Mouse (Mus musculus) brain, embryonic 14.5 days (tissue): ENCODE results near the gene Gh.

ENCODE experiments used
- CTCF ChIP-seq: fragments of 200-500 bp; IDR thresholded peaks from 2 replicates; pipeline ENCODE4 v1.5.1; 2012; ENCODE audit warnings: inconsistent platforms, mild to moderate bottlenecking, moderate library complexity, borderline replicate concordance; ENCODE audit not compliant: insufficient read depth, insufficient read length; ENCODE audit errors: extremely low read depth
- POLR2A ChIP-seq: fragments of 200-500 bp; IDR thresholded peaks from 2 replicates; pipeline ENCODE4 v1.6.1; 2012; ENCODE audit warnings: mild to moderate bottlenecking, inconsistent platforms, borderline replicate concordance; ENCODE audit not compliant: poor library complexity, insufficient read depth, insufficient read length, severe bottlenecking; ENCODE audit errors: extremely low read depth

DNA sequence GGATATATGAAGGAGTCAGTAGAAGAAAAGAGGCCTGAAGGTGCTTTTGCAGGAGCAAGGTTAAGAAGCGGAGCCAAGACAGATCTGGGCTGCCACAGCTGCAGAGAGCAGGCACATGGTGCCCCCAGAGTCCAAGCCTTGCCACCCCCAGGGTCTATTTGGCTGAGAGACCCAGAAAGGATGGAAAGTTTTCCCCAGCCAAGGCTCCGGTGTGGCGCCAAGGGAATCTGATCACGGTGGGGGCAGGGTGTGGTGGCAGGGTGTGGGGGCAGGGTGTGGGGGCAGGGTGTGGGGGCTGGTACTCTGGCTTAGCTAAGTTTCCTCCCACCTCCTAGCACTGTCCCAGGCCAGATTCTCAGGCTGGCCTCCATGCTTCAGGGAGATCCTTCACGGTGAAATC, 26.9 kb upstream of the Gh start:
- TF ChIP-seq POLR2A (no peak), CTCF (no peak)
